Mouse (Mus musculus) heart, embryonic 11.5 days (tissue): ENCODE data around the gene Khdc3. TPM values are rescaled to one million over a fixed set of nuclear protein-coding genes. Genes with fewer than 3 reads are reported as not detected.

ENCODE experiments used
- ATAC-seq: fragments of 200-750 bp; cut with Nextera tagmentation; replicated peaks from 2 replicates; pipeline ENCODE4 v1.8.0; 2017; ENCODE audit warnings: moderate library complexity; ENCODE audit not compliant: insufficient number of reproducible peaks, low FRiP score, low TSS enrichment
- H3K27ac ChIP-seq: fragments of 300-500 bp; sonication (generic); 2 replicates; pipeline ENCODE4 v1.5.1; 2014; ENCODE audit warnings: mild to moderate bottlenecking, low read depth, low read length
- H3K27me3 ChIP-seq: fragments of 300-500 bp; sonication (generic); 2 replicates; pipeline ENCODE4 v1.6.1; 2014; ENCODE audit warnings: mild to moderate bottlenecking, low read length, mixed read lengths; ENCODE audit not compliant: control insufficient read depth, insufficient read depth
- H3K36me3 ChIP-seq: fragments of 300-500 bp; sonication (generic); 2 replicates; pipeline ENCODE4 v1.6.1; 2014; ENCODE audit warnings: mild to moderate bottlenecking, low read length, moderate library complexity, mixed read lengths; ENCODE audit not compliant: control insufficient read depth, insufficient read depth
- H3K4me1 ChIP-seq: fragments of 300-500 bp; sonication (generic); 2 replicates; pipeline ENCODE4 v1.6.1; 2014; ENCODE audit warnings: low read length; ENCODE audit not compliant: control insufficient read depth, insufficient read depth
- H3K4me2 ChIP-seq: fragments of 300-500 bp; sonication (generic); 2 replicates; pipeline ENCODE4 v1.6.1; 2014; ENCODE audit warnings: mild to moderate bottlenecking, moderate library complexity
- H3K4me3 ChIP-seq: fragments of 300-500 bp; sonication (generic); 2 replicates; pipeline ENCODE4 v1.5.1; 2014; ENCODE audit warnings: low read depth, low read length
- H3K9ac ChIP-seq: fragments of 300-500 bp; sonication (generic); 2 replicates; pipeline ENCODE4 v1.6.1; 2014; ENCODE audit warnings: mild to moderate bottlenecking, low read depth, low read length, moderate library complexity
- H3K9me3 ChIP-seq: fragments of 300-500 bp; sonication (generic); replicated peaks from 2 replicates; pipeline ENCODE4 v1.6.1; 2016; ENCODE audit warnings: low read length; ENCODE audit not compliant: control insufficient read depth
- WGBS: fragments of 180-500 bp; shearing (Covaris S2); extraction: QIAGEN DNeasy Blood & Tissue Kit; methylation state at CpG from one replicate; pipeline ENCODE4 v1.1.7; 2014; ENCODE audit not compliant: insufficient replicate concordance; 5-methylcytosine and 5-hydroxymethylcytosine counted together
- polyA plus RNA-seq: library from polyadenylated mRNA; unstranded; fragments of >200 nt; fragmentation: Nextera tagmentation; extraction: Ambion mirVana; gene quantifications from 2 replicates; pipeline ENCODE4 v1.2.1, GENCODE M21; 2014

Gene Khdc3
- polyA plus RNA-seq, 1 experiment from 2014 or later, result not detected

GRCm38 (mm10) chr9:73129875-73130274 is 28.2 kb downstream of the Khdc3 start:
- no peak for ATAC-seq
- Histone ChIP-seq H3K27me3 (no peaks in the 10 kb centered on the region), H3K36me3 (peaks cover 17% of the 10 kb centered on the region), H3K9ac (no peak overlapping the region), H3K4me3 (no peak overlapping the region), H3K27ac (no peak overlapping the region), H3K9me3 (no peaks in the 10 kb centered on the region), H3K4me2 (no peak overlapping the region), H3K4me1 (no peaks in the 10 kb centered on the region)
- 74% methylated on average over 8 of the region's 8 CpGs for WGBS

GRCm38 (mm10) chr9:73130529-73130928 is 28.9 kb downstream of the Khdc3 start:
- Histone ChIP-seq H3K27me3 (no peaks in the 10 kb centered on the region), H3K9me3 (no peaks in the 10 kb centered on the region), H3K4me3 (no peak overlapping the region), H3K4me2 (no peak overlapping the region), H3K27ac (no peak overlapping the region), H3K4me1 (no peaks in the 10 kb centered on the region), H3K9ac (no peak overlapping the region), H3K36me3 (peaks cover 14% of the 10 kb centered on the region)
- ATAC-seq, result no peak
- WGBS, result 81% methylated on average over 4 of the region's 4 CpGs

- 62% methylated on average over 11 of the region's 11 CpGs for WGBS
Observed at GRCm38 (mm10) chr9:73137341-73137886, 35.8 kb downstream of the Khdc3 start.

More at GRCm38 (mm10) chr9:73137341-73137886, 35.8 kb downstream of the Khdc3 start:
- no peak for ATAC-seq
- Histone ChIP-seq H3K4me3 (no peak overlapping the region), H3K36me3 (no peaks in the 10 kb centered on the region), H3K27ac (no peak overlapping the region), H3K4me2 (no peak overlapping the region), H3K9ac (no peak overlapping the region), H3K9me3 (no peaks in the 10 kb centered on the region), H3K4me1 (no peaks in the 10 kb centered on the region), H3K27me3 (no peaks in the 10 kb centered on the region)

Other genes with a start within 250 kb of the Khdc3 start
- gene Pygo1, start 176.2 kb upstream of the Khdc3 start, polyA plus RNA-seq, result 2.0 and 2.9 TPM in 2 replicates
- 0.50 and 1.2 TPM in 2 replicates for gene Dyx1c1, start 143.1 kb upstream of the Khdc3 start, polyA plus RNA-seq
- gene Gm44503, start 143.0 kb upstream of the Khdc3 start, polyA plus RNA-seq, result not detected in 2 replicates
- 13.3 and 13.5 TPM in 2 replicates for gene Ccpg1os, start 116.5 kb upstream of the Khdc3 start, polyA plus RNA-seq
- 17.4 and 28.7 TPM in 2 replicates for gene Ccpg1, start 116.4 kb upstream of the Khdc3 start, polyA plus RNA-seq
- gene Pigb, start 61.5 kb upstream of the Khdc3 start, polyA plus RNA-seq, result 10.7 and 11.3 TPM in 2 replicates
- gene Rab27a, start 57.0 kb upstream of the Khdc3 start, polyA plus RNA-seq, result 1.6 and 2.0 TPM in 2 replicates
- gene Gm20509, start 634 bp downstream of the Khdc3 start, polyA plus RNA-seq, result not detected in 2 replicates
- 102 and 110 TPM in 2 replicates for gene Rsl24d1, start 11.6 kb downstream of the Khdc3 start, polyA plus RNA-seq